Mouse (Mus musculus) ES-Bruce4 (cell line): ENCODE results near the gene Tbxas1. TPM values are rescaled to one million over a fixed set of nuclear protein-coding genes. Genes with fewer than 3 reads are reported as not detected.

Source experiments
- H3K27ac ChIP-seq: 2 replicates; pipeline ENCODE4 v1.5.1; 2012; ENCODE audit warnings: low read length, inconsistent platforms; ENCODE audit not compliant: insufficient read depth
- H3K27me3 ChIP-seq: 2 replicates; pipeline ENCODE4 v1.6.1; 2012; ENCODE audit warnings: mild to moderate bottlenecking, low read length, inconsistent platforms; ENCODE audit not compliant: control insufficient read depth, poor library complexity, insufficient read depth, severe bottlenecking
- H3K36me3 ChIP-seq: 2 replicates; pipeline ENCODE4 v1.6.1; 2012; ENCODE audit warnings: inconsistent platforms, mild to moderate bottlenecking, low read length, moderate library complexity; ENCODE audit not compliant: control insufficient read depth, poor library complexity, insufficient read depth, severe bottlenecking
- H3K4me1 ChIP-seq: one replicate; pipeline ENCODE4 v1.8.1; 2011; ENCODE audit warnings: low read length; ENCODE audit not compliant: control insufficient read depth, insufficient read depth
- H3K4me3 ChIP-seq: 2 replicates; pipeline ENCODE4 v1.5.1; 2011; ENCODE audit warnings: low read depth, mild to moderate bottlenecking, low read length
- H3K9ac ChIP-seq: 2 replicates; pipeline ENCODE4 v1.6.1; 2012; ENCODE audit warnings: low read depth, mild to moderate bottlenecking, inconsistent platforms; ENCODE audit not compliant: poor library complexity, severe bottlenecking
- H3K9me3 ChIP-seq: replicated peaks from 2 replicates; pipeline ENCODE4 v1.6.1; 2012; ENCODE audit warnings: mild to moderate bottlenecking, low read length, inconsistent platforms; ENCODE audit not compliant: control insufficient read depth, poor library complexity, insufficient read depth, severe bottlenecking
- CTCF ChIP-seq: IDR thresholded peaks from one replicate; pipeline ENCODE4 v1.8.1; 2011; ENCODE audit warnings: low read depth, low read length
- EP300 ChIP-seq: IDR thresholded peaks from 2 replicates; pipeline ENCODE4 v1.6.1; 2011; ENCODE audit warnings: low read depth, low read length; ENCODE audit not compliant: insufficient read depth
- POLR2A ChIP-seq: IDR thresholded peaks from one replicate; pipeline ENCODE4 v1.8.1; 2011; ENCODE audit warnings: low read length; ENCODE audit not compliant: insufficient read depth
- polyA plus RNA-seq: library from polyadenylated mRNA; stranded (reverse); fragments of >200 nt; gene quantifications from 2 replicates; pipeline ENCODE4 v1.2.4, GENCODE M21; 2011; ENCODE audit warnings: low read depth; ENCODE audit not compliant: missing spikeins, insufficient read depth, insufficient read length

Gene Tbxas1
- polyA plus RNA-seq, 1 experiment, result not detected

GRCm38 (mm10) chr6:38918728-38919127, 43.5 kb downstream of the Tbxas1 start:
- H3K36me3 ChIP-seq, result no peaks in the 10 kb centered on the region
- TF ChIP-seq CTCF (no peak), EP300 (no peak), POLR2A (no peak)
- no peaks in the 10 kb centered on the region for H3K9me3 ChIP-seq
- H3K27ac ChIP-seq, result no peak overlapping the region
- H3K27me3 ChIP-seq, result no peaks in the 10 kb centered on the region
- no peak overlapping the region for H3K4me3 ChIP-seq
- H3K4me1 ChIP-seq, result peaks cover 2% of the 10 kb centered on the region
- no peak overlapping the region for H3K9ac ChIP-seq

- no peaks in the 10 kb centered on the region for H3K9me3 ChIP-seq
- H3K36me3 ChIP-seq, result no peaks in the 10 kb centered on the region
- H3K27me3 ChIP-seq, result no peaks in the 10 kb centered on the region
- no peak overlapping the region for H3K27ac ChIP-seq
- H3K4me3 ChIP-seq, result no peak overlapping the region
- H3K4me1 ChIP-seq, result peaks cover 2% of the 10 kb centered on the region
- TF ChIP-seq POLR2A (no peak), CTCF (no peak), EP300 (no peak)
- H3K9ac ChIP-seq, result no peak overlapping the region
Observed at GRCm38 (mm10) chr6:38919135-38919740, 44.0 kb downstream of the Tbxas1 start.

- TF ChIP-seq EP300, result no peak
- no peak for TF ChIP-seq POLR2A
- no peak for TF ChIP-seq CTCF
- H3K4me3 ChIP-seq, result no peak overlapping the region
- H3K36me3 ChIP-seq, result no peaks in the 10 kb centered on the region
- H3K4me1 ChIP-seq, result peaks cover 2% of the 10 kb centered on the region
- no peaks in the 10 kb centered on the region for H3K27me3 ChIP-seq
- H3K9me3 ChIP-seq, result no peaks in the 10 kb centered on the region
- no peak overlapping the region for H3K9ac ChIP-seq
- H3K27ac ChIP-seq, result no peak overlapping the region
Observed at GRCm38 (mm10) chr6:38920141-38920540, 44.9 kb downstream of the Tbxas1 start.

GRCm38 (mm10) chr6:38921095-38921809, 46.0 kb downstream of the Tbxas1 start:
- Histone ChIP-seq H3K9ac (no peak overlapping the region), H3K36me3 (no peaks in the 10 kb centered on the region), H3K4me1 (no peaks in the 10 kb centered on the region), H3K9me3 (no peaks in the 10 kb centered on the region), H3K27ac (no peak overlapping the region), H3K27me3 (no peaks in the 10 kb centered on the region), H3K4me3 (no peak overlapping the region)
- TF ChIP-seq EP300 (no peak), CTCF (no peak), POLR2A (no peak)

GRCm38 (mm10) chr6:38921810-38922116, 46.6 kb downstream of the Tbxas1 start:
- Histone ChIP-seq H3K9ac (no peak overlapping the region), H3K27ac (no peak overlapping the region), H3K4me3 (no peak overlapping the region), H3K4me1 (no peaks in the 10 kb centered on the region), H3K36me3 (no peaks in the 10 kb centered on the region), H3K27me3 (no peaks in the 10 kb centered on the region), H3K9me3 (no peaks in the 10 kb centered on the region)
- TF ChIP-seq EP300 (no peak), POLR2A (no peak), CTCF (no peak)

GRCm38 (mm10) chr6:38922517-38922916, 47.3 kb downstream of the Tbxas1 start:
- Histone ChIP-seq H3K9me3 (no peaks in the 10 kb centered on the region), H3K27me3 (no peaks in the 10 kb centered on the region), H3K36me3 (no peaks in the 10 kb centered on the region), H3K4me1 (no peaks in the 10 kb centered on the region), H3K4me3 (no peak overlapping the region), H3K27ac (no peak overlapping the region), H3K9ac (no peak overlapping the region)
- TF ChIP-seq POLR2A (no peak), EP300 (no peak), CTCF (no peak)

- TF ChIP-seq CTCF, result no peak
- no peaks in the 10 kb centered on the region for H3K36me3 ChIP-seq
- no peaks in the 10 kb centered on the region for H3K4me1 ChIP-seq
- H3K9ac ChIP-seq, result no peak overlapping the region
- no peaks in the 10 kb centered on the region for H3K9me3 ChIP-seq
- no peak overlapping the region for H3K27ac ChIP-seq
- H3K4me3 ChIP-seq, result no peak overlapping the region
- H3K27me3 ChIP-seq, result no peaks in the 10 kb centered on the region
Observed at GRCm38 (mm10) chr6:38923450-38923849, 48.2 kb downstream of the Tbxas1 start.
